9 mouse cellular contexts compared by ENCODE assay signal in the genomic region with DNA sequence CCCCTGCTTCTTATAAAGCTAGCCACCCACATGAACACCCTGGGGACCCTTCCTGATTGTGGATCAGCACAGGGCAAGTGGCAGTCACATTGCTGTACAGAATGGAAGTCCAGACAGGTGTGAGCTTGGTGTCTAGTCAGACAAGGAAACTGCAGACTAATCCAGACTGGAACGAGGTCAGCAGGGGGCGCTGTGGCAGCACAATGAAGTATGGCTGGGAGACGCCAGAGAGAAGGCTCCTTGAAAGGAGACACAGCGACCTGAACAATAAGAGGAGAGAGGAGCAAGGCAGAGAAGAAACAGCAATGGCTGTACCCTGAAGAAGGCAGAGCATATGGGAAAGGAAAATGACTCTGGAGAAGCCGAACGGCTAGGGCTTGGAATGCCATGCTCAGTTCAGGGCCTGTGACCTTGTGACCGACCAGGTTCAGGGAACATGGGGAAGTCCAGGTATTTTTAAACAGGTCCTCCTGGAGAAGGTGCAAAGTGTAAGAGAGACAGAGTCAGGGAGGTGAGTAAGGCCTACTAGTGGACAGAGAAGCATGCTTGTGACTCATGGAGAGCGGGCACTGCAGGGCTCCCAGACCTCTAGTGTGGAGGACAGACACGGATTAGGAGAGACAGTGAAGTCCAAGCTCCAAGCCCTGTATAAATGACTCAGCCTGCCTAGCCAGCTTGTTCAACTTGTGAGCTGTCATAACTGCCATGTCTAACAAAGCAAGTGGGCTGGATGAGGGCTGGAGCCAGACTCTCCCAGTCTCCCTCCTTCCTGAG.
DNase-seq lines count a peak whose midpoint lies in the region; ATAC-seq and TF ChIP-seq lines count a peak whose summit lies in the region.
"Had no signal": no experiment of that assay in that cellular context is flagged by ENCODE, and none has a peak within 500 bp of the region (broad histone marks: within the 10 kb centered on the region; RNA-seq: fewer than 3 reads in every experiment).

No protein-coding gene starts in this region.

- 44% methylated on average over 9 of the region's 9 CpGs for WGBS in liver, embryonic 14.5 days (ENCODE audit: insufficient replicate concordance)
- 50% methylated on average over 9 of the region's 9 CpGs for WGBS in neural tube, embryonic 15.5 days

- no peak overlapping the region for H3K9ac ChIP-seq in liver, embryonic 14.5 days (replicated peaks)
- H3K9ac ChIP-seq in neural tube, embryonic 15.5 days (replicated peaks): no peak overlapping the region
- H3K9ac ChIP-seq: heart, embryonic 13.5 days had no signal

- no peaks in the 10 kb centered on the region for H3K36me3 ChIP-seq in liver, embryonic 14.5 days (replicated peaks; ENCODE audit: control insufficient read depth, insufficient read depth, low read depth)
- peaks cover 5% of the 10 kb centered on the region; the same call in 1 of the 2 replicates for H3K36me3 ChIP-seq in neural tube, embryonic 15.5 days

- TF ChIP-seq CTCF in liver, embryonic 14.5 days (IDR thresholded peaks at IDR 0.05; ENCODE audit: low read depth): peak; percentile 92

- peak; percentile 55 to 59 for DNase-seq in CD8-positive naive resting alpha-beta T cell, adult 2 months (ENCODE audit: low read depth in 2 of 2, low spot score in 2 of 2)
- DNase-seq in brain, adult 2 months (ENCODE audit: low read depth, low spot score): peak; percentile 80
- DNase-seq in heart, postnatal 10 days: peak; percentile 71 to 87
- peak; percentile 73 to 93 for DNase-seq in kidney, postnatal 36 days
- DNase-seq in liver, embryonic 14.5 days (ENCODE audit: low read depth in 3 of 3, low spot score in 3 of 3): peak; percentile 41 to 57 (median 43)
- peak; percentile 93 for DNase-seq in testis, postnatal 10 days (ENCODE audit: low spot score)

- H3K4me2 ChIP-seq in liver, embryonic 14.5 days (ENCODE audit: low read depth): no peak overlapping the region
- H3K4me2 ChIP-seq in neural tube, embryonic 15.5 days: no peak overlapping the region
- H3K4me2 ChIP-seq: heart, embryonic 13.5 days had no signal

- no peak overlapping the region for H3K4me3 ChIP-seq in liver, embryonic 14.5 days (ENCODE audit: insufficient read depth in 1 of 2, low read depth in 2 of 2, low read length in 2 of 2)
- no peak overlapping the region for H3K4me3 ChIP-seq in neural tube, embryonic 15.5 days (replicated peaks)
- H3K4me3 ChIP-seq: heart, embryonic 13.5 days had no signal

- H3K4me1 ChIP-seq in liver, embryonic 14.5 days (replicated peaks; ENCODE audit: control insufficient read depth in 2 of 2, insufficient read depth in 2 of 2, low read length in 1 of 2): peaks cover 4 to 7% of the 10 kb centered on the region in 2 experiments; a peak in 3 of 4 replicates
- H3K4me1 ChIP-seq in neural tube, embryonic 15.5 days: no peaks in the 10 kb centered on the region
- H3K4me1 ChIP-seq: heart, embryonic 13.5 days had no signal

- intact Hi-C loops in heart, postnatal 10 days (cut with DNase I): loop anchor here (1.0 to 5.0 kb wide), 3 partner anchors 131 to 198 kb away; partner anchors contain the start of gene Hmgb3

- peak; percentile 67; the same call in 1 of the 2 replicates for ATAC-seq in erythroid progenitor cell, adult 5-6 weeks (replicated peaks; ENCODE audit: low FRiP score, poor library complexity, severe bottlenecking)
- ATAC-seq in liver, embryonic 14.5 days (ENCODE audit: insufficient read depth): peak; percentile 23; the same call in 1 of the 2 replicates
- ATAC-seq in neural tube, embryonic 15.5 days (ENCODE audit: low FRiP score): peak; percentile 91

- no peak for TF ChIP-seq EP300 in liver, embryonic 14.5 days (IDR thresholded peaks at IDR 0.05; ENCODE audit: low read depth)

- no peak overlapping the region for H3K27ac ChIP-seq in liver, embryonic 14.5 days
- H3K27ac ChIP-seq in neural tube, embryonic 15.5 days (replicated peaks): no peak overlapping the region
- H3K27ac ChIP-seq: heart, embryonic 13.5 days had no signal

- no peaks in the 10 kb centered on the region for H3K9me3 ChIP-seq in liver, embryonic 14.5 days (ENCODE audit: control insufficient read depth, low read length)
- H3K9me3 ChIP-seq in neural tube, embryonic 15.5 days (replicated peaks): no peaks in the 10 kb centered on the region
- H3K9me3 ChIP-seq: heart, embryonic 13.5 days had no signal

- H3K27me3 ChIP-seq in liver, embryonic 14.5 days (ENCODE audit: control insufficient read depth, insufficient read depth, low read length): no peaks in the 10 kb centered on the region
- no peaks in the 10 kb centered on the region for H3K27me3 ChIP-seq in neural tube, embryonic 15.5 days (replicated peaks)
- H3K27me3 ChIP-seq: heart, embryonic 13.5 days had no signal

Comparison
In these comparisons a context has a peak if more than half of its experiments do, and no peak if none do; other contexts are left out.
1. DNase-seq: peak in every context shown above with its lines; median percentile 93 in testis, postnatal 10 days; 83 in kidney, postnatal 36 days; 80 in brain, adult 2 months; 79 in heart, postnatal 10 days; 57 in CD8-positive naive resting alpha-beta T cell, adult 2 months; 43 in liver, embryonic 14.5 days.
2. ATAC-seq: peak in every context shown above with its lines; median percentile 91 in neural tube, embryonic 15.5 days; 67 in erythroid progenitor cell, adult 5-6 weeks; 23 in liver, embryonic 14.5 days.